Mouse (Mus musculus) heart, embryonic 10.5 days (tissue): ENCODE data around the gene Sema3c. TPM values are rescaled to one million over a fixed set of nuclear protein-coding genes. Genes with fewer than 3 reads are reported as not detected.

Source experiments
- DNase-seq: peaks from one replicate; pipeline ENCODE4 v3.0.0-alpha.2; 2017; ENCODE audit warnings: low spot score
- H3K27ac ChIP-seq: fragments of 300-500 bp; sonication (generic); 2 replicates; pipeline ENCODE4 v1.5.1; 2016; ENCODE audit warnings: mild to moderate bottlenecking
- H3K27me3 ChIP-seq: fragments of 300-500 bp; sonication (generic); 2 replicates; pipeline ENCODE4 v1.6.1; 2016; ENCODE audit warnings: mild to moderate bottlenecking; ENCODE audit not compliant: poor library complexity, insufficient read depth, severe bottlenecking
- H3K36me3 ChIP-seq: fragments of 300-500 bp; sonication (generic); 2 replicates; pipeline ENCODE4 v1.6.1; 2016; ENCODE audit warnings: mild to moderate bottlenecking, moderate library complexity
- H3K4me1 ChIP-seq: fragments of 300-500 bp; sonication (generic); 2 replicates; pipeline ENCODE4 v1.6.1; 2016; ENCODE audit warnings: mild to moderate bottlenecking
- H3K4me3 ChIP-seq: fragments of 300-500 bp; sonication (generic); 2 replicates; pipeline ENCODE4 v1.5.1; 2016; ENCODE audit warnings: mild to moderate bottlenecking, moderate library complexity
- H3K9me3 ChIP-seq: fragments of 300-500 bp; sonication (generic); 2 replicates; pipeline ENCODE4 v1.6.1; 2016; ENCODE audit warnings: mild to moderate bottlenecking, moderate library complexity
- WGBS: fragments of 180-500 bp; shearing (Covaris S2); methylation state at CpG from one replicate; pipeline ENCODE4 v1.1.7; 2016; 5-methylcytosine and 5-hydroxymethylcytosine counted together
- polyA plus RNA-seq: library from polyadenylated mRNA; unstranded; fragments of >200 nt; fragmentation: Nextera tagmentation; extraction: Ambion mirVana; gene quantifications from 2 replicates; pipeline ENCODE4 v1.2.1, GENCODE M21; 2016

The Sema3c gene
- polyA plus RNA-seq, 1 experiment from 2014 or later = 25.5 TPM

DNA sequence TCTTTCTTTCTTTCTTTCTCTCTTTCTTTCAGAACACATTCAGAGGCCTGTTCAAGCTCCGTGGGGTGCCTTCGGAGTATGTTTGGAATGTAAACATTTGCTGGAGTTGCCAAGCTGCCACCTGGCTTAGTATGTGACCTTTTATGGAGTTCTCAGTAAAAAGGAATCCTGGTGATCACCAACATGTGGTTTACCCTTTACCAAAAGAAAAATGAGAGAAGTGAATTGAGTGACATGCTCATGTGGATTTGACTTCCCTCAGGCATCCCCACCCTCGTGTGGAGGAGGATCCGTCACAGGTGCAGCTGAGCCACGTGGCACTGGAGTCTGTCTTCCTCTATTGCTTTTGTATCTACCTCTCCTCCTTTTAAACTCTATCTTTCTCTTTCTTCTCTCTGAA, 173.1 kb downstream of the Sema3c start:
- Histone ChIP-seq H3K9me3 (no peaks in the 10 kb centered on the region), H3K36me3 (no peaks in the 10 kb centered on the region), H3K27ac (no peak overlapping the region), H3K4me1 (no peaks in the 10 kb centered on the region), H3K4me3 (no peak overlapping the region), H3K27me3 (no peaks in the 10 kb centered on the region)
- WGBS = 43% methylated on average over 5 of the region's 5 CpGs
- no peak for DNase-seq

DNA sequence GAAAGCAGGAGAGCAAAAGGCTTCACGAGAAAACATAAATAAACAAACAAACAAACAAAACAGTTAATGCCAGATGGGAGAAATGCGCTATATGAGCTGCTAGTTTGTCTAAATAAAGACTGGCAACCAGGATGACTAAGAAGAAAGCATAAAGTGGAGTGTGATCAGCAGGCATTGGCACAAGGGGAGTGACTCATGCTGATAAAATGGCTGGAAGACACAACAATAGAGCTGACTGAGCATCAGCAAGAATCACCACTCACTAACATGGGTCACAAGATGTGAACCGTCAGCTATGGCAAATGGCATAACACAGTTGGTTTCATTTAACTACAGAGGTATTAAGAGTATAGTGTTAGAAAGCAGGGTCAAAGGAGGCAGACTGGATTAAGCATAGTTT, 174.2 kb downstream of the Sema3c start:
- no peak for DNase-seq
- Histone ChIP-seq H3K36me3 (no peaks in the 10 kb centered on the region), H3K27ac (no peak overlapping the region), H3K27me3 (no peaks in the 10 kb centered on the region), H3K4me1 (no peaks in the 10 kb centered on the region), H3K9me3 (no peaks in the 10 kb centered on the region), H3K4me3 (no peak overlapping the region)
- 65% methylated on average over 3 of the region's 3 CpGs for WGBS

DNA sequence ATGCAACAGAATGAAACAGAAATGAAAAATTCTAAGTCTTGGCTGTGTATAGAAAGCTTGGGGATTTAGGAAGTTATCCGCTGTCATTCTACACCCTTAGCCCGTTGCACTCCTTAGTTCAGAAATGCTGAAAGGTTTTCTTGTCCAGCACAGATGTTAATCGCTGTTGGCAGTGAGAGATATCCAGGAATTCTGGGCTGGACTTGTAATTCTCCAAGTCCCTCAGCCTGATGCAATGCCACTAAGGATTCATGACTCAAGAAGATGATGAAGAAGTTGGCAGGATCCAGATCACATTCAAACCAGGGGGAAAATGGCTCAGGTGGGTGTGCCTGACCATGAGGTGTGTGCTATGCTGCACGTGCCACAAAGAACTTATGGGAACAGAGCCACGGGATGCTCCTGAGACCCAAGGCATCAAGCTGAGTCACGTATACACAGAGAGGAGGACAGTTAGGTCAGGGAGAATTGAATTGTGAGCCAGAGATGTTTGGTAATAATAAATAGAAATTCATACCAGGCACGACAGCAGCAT, 179.5 kb downstream of the Sema3c start:
- H3K27me3 ChIP-seq = no peaks in the 10 kb centered on the region
- no peak overlapping the region for H3K4me3 ChIP-seq
- DNase-seq = no peak
- WGBS = 84% methylated on average over 7 of the region's 7 CpGs
- H3K36me3 ChIP-seq = no peaks in the 10 kb centered on the region
- H3K4me1 ChIP-seq = no peaks in the 10 kb centered on the region
- H3K27ac ChIP-seq = no peak overlapping the region
- H3K9me3 ChIP-seq = no peaks in the 10 kb centered on the region

DNA sequence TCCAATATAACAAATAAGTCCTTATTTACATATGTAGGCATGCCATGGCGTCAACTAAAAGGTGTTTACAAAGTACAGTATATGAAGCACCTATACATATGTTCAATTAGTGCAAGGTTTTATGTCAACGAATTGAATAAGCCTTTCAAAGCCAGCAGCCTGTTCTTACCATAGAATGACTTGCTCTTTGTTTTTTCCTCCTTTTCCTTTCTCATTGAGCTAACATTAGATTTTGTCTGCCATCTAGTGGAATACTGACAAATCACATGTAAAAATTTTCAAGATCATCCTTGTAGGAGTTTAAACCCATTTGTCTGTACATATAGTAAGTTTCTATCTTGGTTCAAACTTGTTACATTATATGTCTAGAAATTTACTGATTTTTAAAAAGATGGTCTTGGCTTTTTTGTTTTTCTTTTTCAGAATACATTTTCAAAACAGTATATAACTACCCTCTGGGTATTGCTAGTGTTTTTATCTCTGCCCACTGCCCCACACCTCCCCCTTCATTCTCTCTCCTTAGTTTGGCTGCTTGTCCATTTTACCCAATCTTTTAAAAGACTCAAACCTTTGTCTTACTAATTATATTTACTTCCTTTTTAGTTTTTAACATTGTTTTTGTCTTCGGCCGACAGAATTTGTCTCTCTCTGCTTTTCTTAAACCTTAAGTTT, 192.1 kb downstream of the Sema3c start:
- Histone ChIP-seq H3K36me3 (no peaks in the 10 kb centered on the region), H3K4me1 (no peaks in the 10 kb centered on the region), H3K27me3 (no peaks in the 10 kb centered on the region), H3K27ac (no peak overlapping the region), H3K9me3 (no peaks in the 10 kb centered on the region), H3K4me3 (no peak overlapping the region)
- WGBS = 64% methylated on average over 4 of the region's 4 CpGs
- no peak for DNase-seq

DNA sequence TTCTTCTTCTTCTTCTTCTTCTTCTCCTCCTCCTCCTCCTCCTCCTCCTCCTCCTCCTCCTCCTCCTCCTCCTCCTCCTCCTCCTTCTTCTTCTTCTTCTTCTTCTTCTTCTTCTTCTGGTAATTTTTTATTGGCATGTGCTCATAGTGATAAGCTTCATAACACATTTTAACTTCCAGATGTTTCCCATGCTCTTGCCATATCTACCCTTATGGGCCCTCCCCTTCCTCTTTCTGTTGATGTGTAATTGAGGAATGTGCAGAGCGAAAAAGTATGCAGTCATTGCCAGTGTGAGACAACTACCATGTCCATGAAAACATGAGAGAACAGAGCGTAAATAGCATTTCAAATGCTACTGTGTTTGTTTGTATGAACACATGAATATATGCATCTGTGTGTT, 196.2 kb downstream of the Sema3c start:
- Histone ChIP-seq H3K27me3 (no peaks in the 10 kb centered on the region), H3K27ac (no peak overlapping the region), H3K9me3 (no peaks in the 10 kb centered on the region), H3K4me3 (no peak overlapping the region), H3K36me3 (no peaks in the 10 kb centered on the region), H3K4me1 (no peaks in the 10 kb centered on the region)
- DNase-seq = no peak
- WGBS = 81% methylated on average over 2 of the region's 2 CpGs

DNA sequence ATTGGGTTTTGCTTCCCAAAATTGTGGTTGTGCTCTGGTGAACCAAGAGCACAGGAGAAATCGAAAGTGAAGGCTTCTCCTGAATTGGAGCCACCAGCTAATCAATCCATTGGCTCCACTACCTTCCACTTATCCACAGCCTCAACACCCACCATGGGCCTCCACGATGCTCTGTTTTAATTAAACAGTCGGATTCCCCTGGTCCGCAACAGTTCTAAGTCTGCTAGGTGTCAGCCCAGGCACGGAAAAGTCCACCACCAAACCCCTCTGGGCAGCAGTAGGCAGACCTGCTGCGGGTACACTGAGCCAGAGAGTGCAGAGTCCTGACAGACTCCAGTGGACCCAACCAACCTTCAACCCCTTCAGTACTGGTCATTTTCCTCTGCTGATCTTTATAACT, 202.5 kb downstream of the Sema3c start:
- no peaks in the 10 kb centered on the region for H3K36me3 ChIP-seq
- H3K9me3 ChIP-seq = no peaks in the 10 kb centered on the region
- no peak overlapping the region for H3K4me3 ChIP-seq
- DNase-seq = no peak
- no peaks in the 10 kb centered on the region for H3K4me1 ChIP-seq
- no peaks in the 10 kb centered on the region for H3K27me3 ChIP-seq
- 89% methylated on average over 6 of the region's 6 CpGs for WGBS
- no peak overlapping the region for H3K27ac ChIP-seq

Other genes with a start within 250 kb of the Sema3c start
- not detected in 2 replicates for gene Speer4f2, start 201.1 kb upstream of the Sema3c start, polyA plus RNA-seq
- not detected in 2 replicates for gene Speer4f1, start 98.2 kb upstream of the Sema3c start, polyA plus RNA-seq